Mouse (Mus musculus) left cerebral cortex, adult 6 months (tissue): ENCODE data around the gene Ddx19a. TPM values are rescaled to one million over a fixed set of nuclear protein-coding genes. Genes with fewer than 3 reads are reported as not detected.

Experiments
- long read RNA-seq, 2 experiments: library from polyadenylated mRNA; unstranded; transcript quantifications; one replicate each; pipeline ENCODE4 v2.0.0; 2019 to 2020
- polyA plus RNA-seq: library from polyadenylated mRNA; unstranded; fragments of <200 nt; fragmentation: Nextera tagmentation; gene quantifications from 2 replicates; pipeline ENCODE4 v1.2.3, GENCODE M21; 2021

Gene Ddx19a
- polyA plus RNA-seq: 6.5 and 9.9 TPM in 2 replicates
- long read RNA-seq, experiment 1, transcript Ddx19a-201 (12 exons, 2,547 nt): major isoform, 11 of 12 reads
- long read RNA-seq, experiment 1, partial matches to known transcripts: 1 of 12 reads
- long read RNA-seq, experiment 1, other reads (novel, unspliced or antisense): 0 of 12 reads
- long read RNA-seq, experiment 2, partial matches to known transcripts: 0 of 2 reads
- long read RNA-seq, experiment 2, other reads (novel, unspliced or antisense): 1 of 2 reads

GRCm38 (mm10) chr8:110997547-110998531 lies at the start of gene Ddx19a:
Ddx19a (minus strand) TSS chr8:110997800.

GRCm38 (mm10) chr8:111032916-111033315 lies 35.3 kb upstream of the Ddx19a start, which contains the start of gene Aars:
Aars (plus strand) TSS chr8:111033144.

GRCm38 (mm10) chr8:111031572-111031971 lies 34.0 kb upstream of the Ddx19a start, which contains the start of gene Ddx19b:
Ddx19b (minus strand) TSS chr8:111031751.

Other genes with a start within 250 kb of the Ddx19a start
- 59.8 and 64.3 TPM in 2 replicates for gene Il34, start 191.9 kb downstream of the Ddx19a start, polyA plus RNA-seq
- 21.5 and 30.2 TPM in 2 replicates for gene Cog4, start 151.2 kb downstream of the Ddx19a start, polyA plus RNA-seq
- 18.3 and 19.2 TPM in 2 replicates for gene Sf3b3, start 151.0 kb downstream of the Ddx19a start, polyA plus RNA-seq
- 3.6 and 4.3 TPM in 2 replicates for gene Fuk, start 95.3 kb downstream of the Ddx19a start, polyA plus RNA-seq
- gene St3gal2, start 77.9 kb downstream of the Ddx19a start, polyA plus RNA-seq: 12.4 and 16.9 TPM in 2 replicates
- gene Ddx19b, start 34.0 kb upstream of the Ddx19a start, polyA plus RNA-seq: 4.1 and 5.3 TPM in 2 replicates
- gene Aars, start 35.3 kb upstream of the Ddx19a start, polyA plus RNA-seq: 44.8 and 49.3 TPM in 2 replicates
- gene Exosc6, start 58.5 kb upstream of the Ddx19a start, polyA plus RNA-seq: 10.7 TPM in 1 of 2 replicates, not detected in the other
- 4.9 and 5.3 TPM in 2 replicates for gene Clec18a, start 94.6 kb upstream of the Ddx19a start, polyA plus RNA-seq
- gene Pdpr, start 96.8 kb upstream of the Ddx19a start, polyA plus RNA-seq: 4.8 and 5.8 TPM in 2 replicates